In the genomic region with DNA sequence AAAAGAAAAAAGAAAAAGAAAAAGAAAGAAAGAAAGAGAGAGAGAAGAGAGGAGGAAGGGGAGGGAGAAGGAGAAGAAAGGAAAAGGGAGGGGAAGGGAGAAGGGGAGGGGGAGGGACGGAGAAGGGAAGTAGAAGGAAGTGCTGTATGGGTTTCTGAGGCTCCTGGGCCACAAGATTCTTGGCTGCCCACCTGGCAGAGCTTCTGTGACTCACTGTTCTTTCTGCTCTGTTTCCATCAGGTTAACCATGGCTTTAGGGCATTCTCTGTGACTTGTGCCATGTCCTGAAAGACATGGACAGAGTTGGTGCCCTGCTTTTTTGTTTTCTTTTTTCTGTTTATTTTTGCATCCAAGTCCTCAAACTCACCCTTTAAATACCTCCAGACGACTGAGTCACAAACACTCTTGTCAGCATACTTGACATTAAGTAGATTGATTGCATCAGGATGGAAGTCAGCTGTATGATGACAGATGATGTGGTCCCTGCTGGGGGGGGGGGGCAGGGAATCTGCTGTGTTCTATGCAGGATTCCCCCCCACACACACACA, we compare ENCODE assay signal across 22 mouse cellular contexts. TPM values are rescaled to one million over a fixed set of nuclear protein-coding genes. Genes with fewer than 3 reads are reported as not detected.
A peak's percentile ranks its signal among the peaks of the same experiment; 100 is the strongest.
DNase-seq lines count a peak whose midpoint lies in the region; ATAC-seq lines count a peak whose summit lies in the region.
"Had no signal": no experiment of that assay in that cellular context is flagged by ENCODE, and none has a peak within 500 bp of the region (broad histone marks: within the 10 kb centered on the region; RNA-seq: fewer than 3 reads in every experiment).

No protein-coding gene starts in this region.

- DNase-seq in cerebellum, adult 9-11 months: peak; percentile 14
- no peak for DNase-seq in cerebellum, postnatal 14 days
- DNase-seq in liver, embryonic 11.5 days (ENCODE audit: low spot score): peak; percentile 1
- DNase-seq in liver: no peak
- DNase-seq in brain, adult 2 months (ENCODE audit: low read depth, low spot score): peak; percentile 37
- DNase-seq in frontal cortex, postnatal 10 days (ENCODE audit: low spot score in 2 of 2): no peak
- DNase-seq in frontal cortex, postnatal 36 days (ENCODE audit: low spot score in 2 of 2): no peak
- DNase-seq: adrenal gland, adult 8-10 months; adrenal gland, postnatal 36 days; cerebellum, adult 11-12 months; cerebellum, adult 9-10 months; embryo, embryonic 11 days; gastrocnemius, postnatal 10 days; heart, postnatal 14 days had no signal

- no peaks in the 10 kb centered on the region for H3K36me3 ChIP-seq in liver, embryonic 11.5 days (ENCODE audit: control insufficient read depth, insufficient read depth, low read length)
- H3K36me3 ChIP-seq: embryonic facial prominence, embryonic 15.5 days; forebrain, embryonic 10.5 days; intestine, embryonic 15.5 days had no signal

- no peaks in the 10 kb centered on the region for H3K9me3 ChIP-seq in liver, embryonic 11.5 days (ENCODE audit: control insufficient read depth, low read length)
- H3K9me3 ChIP-seq: embryonic facial prominence, embryonic 15.5 days; forebrain, embryonic 10.5 days; intestine, embryonic 15.5 days had no signal

- ATAC-seq in liver, embryonic 11.5 days (replicated peaks; ENCODE audit: low FRiP score): no peak
- ATAC-seq: forebrain, embryonic 14.5 days; intestine, embryonic 15.5 days had no signal

- no peak overlapping the region for H3K4me3 ChIP-seq in liver, embryonic 11.5 days (ENCODE audit: low read depth, low read length)
- H3K4me3 ChIP-seq: embryonic facial prominence, embryonic 15.5 days; erythroblast, embryonic 14.5 days; forebrain, embryonic 10.5 days; intestine, embryonic 15.5 days had no signal

- no peak overlapping the region for H3K27ac ChIP-seq in liver, embryonic 11.5 days (ENCODE audit: low read depth, low read length)
- H3K27ac ChIP-seq: embryonic facial prominence, embryonic 15.5 days; forebrain, embryonic 10.5 days; hindbrain, embryonic 14.5 days; intestine, embryonic 15.5 days had no signal

- H3K9ac ChIP-seq in liver, embryonic 11.5 days (ENCODE audit: low read depth, low read length): no peak overlapping the region
- H3K9ac ChIP-seq: embryonic facial prominence, embryonic 15.5 days; hindbrain, embryonic 14.5 days; intestine, embryonic 15.5 days had no signal

- WGBS in liver, embryonic 11.5 days: 46% methylated on average over 2 of the region's 2 CpGs

- no peaks in the 10 kb centered on the region for H3K27me3 ChIP-seq in liver, embryonic 11.5 days (replicated peaks; ENCODE audit: control insufficient read depth, insufficient read depth, low read length)
- H3K27me3 ChIP-seq: embryonic facial prominence, embryonic 15.5 days; intestine, embryonic 15.5 days had no signal

- H3K4me2 ChIP-seq in liver, embryonic 11.5 days: no peak overlapping the region
- H3K4me2 ChIP-seq: embryonic facial prominence, embryonic 15.5 days; hindbrain, embryonic 14.5 days; intestine, embryonic 15.5 days had no signal

- no peaks in the 10 kb centered on the region for H3K4me1 ChIP-seq in liver, embryonic 11.5 days (replicated peaks; ENCODE audit: control insufficient read depth, insufficient read depth, low read length)
- H3K4me1 ChIP-seq: embryonic facial prominence, embryonic 15.5 days; forebrain, embryonic 10.5 days; intestine, embryonic 15.5 days had no signal

RNA-seq across cellular contexts. Expression of a gene that starts 9.3 kb away (rescaled TPM):
- polyA plus RNA-seq in liver, embryonic 11.5 days (2014; fragmentation: Nextera tagmentation; extraction: Ambion mirVana): 14.0 and 14.1 TPM in 2 replicates

RNA-seq across cellular contexts. Expression of a gene that starts 33.2 kb away (rescaled TPM):
- polyA plus RNA-seq in liver, embryonic 11.5 days (2014; fragmentation: Nextera tagmentation; extraction: Ambion mirVana): 73.0 and 90.6 TPM in 2 replicates

RNA-seq across cellular contexts. Expression of a gene that starts 43.0 kb away (rescaled TPM):
- polyA plus RNA-seq in liver, embryonic 11.5 days (2014; fragmentation: Nextera tagmentation; extraction: Ambion mirVana): 0.18 TPM in 1 of 2 replicates, not detected in the other
- polyA plus RNA-seq: embryonic facial prominence, embryonic 11.5 days; embryonic facial prominence, embryonic 15.5 days; forebrain, embryonic 10.5 days; heart, embryonic 14.5 days; hindbrain, embryonic 14.5 days; intestine, embryonic 15.5 days had no signal

Comparison
In these comparisons a context has a peak if more than half of its experiments do, and no peak if none do; other contexts are left out.
1. DNase-seq: peak in cerebellum, adult 9-11 months (single experiment), liver, embryonic 11.5 days (single experiment) and brain, adult 2 months (single experiment); none in cerebellum, postnatal 14 days (0 of 2), liver (single experiment), frontal cortex, postnatal 10 days (0 of 2) and frontal cortex, postnatal 36 days (0 of 2).